Mouse (Mus musculus): ENCODE data around the gene Ppp1r16b. TPM values are rescaled to one million over a fixed set of nuclear protein-coding genes. Genes with fewer than 3 reads are reported as not detected.

Gene Ppp1r16b
- polyA plus RNA-seq, 1 experiment = 0.04 TPM

DNA sequence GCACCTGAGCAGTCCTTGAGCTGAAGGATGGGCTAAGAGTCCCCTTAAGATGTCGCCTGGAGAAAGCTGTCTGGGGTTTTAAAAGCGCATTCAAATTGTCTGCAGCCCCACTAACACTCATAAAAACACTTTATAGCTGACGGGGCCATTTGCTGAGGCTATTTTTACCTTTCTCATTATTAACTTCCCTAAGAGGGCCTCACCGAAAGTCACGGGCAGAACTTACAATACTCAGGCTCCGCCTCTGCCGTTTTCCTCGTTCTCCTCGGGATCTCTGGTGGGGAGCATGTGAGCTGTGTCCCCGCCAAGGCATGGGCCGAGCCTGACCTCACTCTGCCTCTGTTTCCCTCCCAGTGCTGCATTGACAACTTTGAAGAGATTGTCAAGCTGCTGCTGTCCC lies 81.0 kb downstream of the Ppp1r16b start:
- H3K79me2 ChIP-seq (ENCODE audit: control insufficient read depth, insufficient read depth) = no peaks in the 10 kb centered on the region
- no peak overlapping the region for H3K4me3 ChIP-seq (ENCODE audit: insufficient read depth, poor library complexity, severe bottlenecking)
- no peak overlapping the region for H3ac ChIP-seq (ENCODE audit: control insufficient read depth, insufficient read length, low read depth)
- no peaks in the 10 kb centered on the region for H3K36me3 ChIP-seq (ENCODE audit: control insufficient read depth, insufficient read depth)
- TF ChIP-seq CTCF (IDR thresholded peaks at IDR 0.05; ENCODE audit: control insufficient read depth, insufficient read depth, insufficient read length) = no peak
- TF ChIP-seq MYOD1 (IDR thresholded peaks at IDR 0.05; ENCODE audit: control insufficient read depth, insufficient read length, low read depth) = no peak
- no peak for TF ChIP-seq FOSL1 (IDR thresholded peaks at IDR 0.05; ENCODE audit: insufficient read depth, low read length, poor library complexity, severe bottlenecking)
- no peak for TF ChIP-seq CEBPB (IDR thresholded peaks at IDR 0.05; ENCODE audit: low read depth)
- no peak for TF ChIP-seq MYOG (IDR thresholded peaks at IDR 0.05; ENCODE audit: control insufficient read depth, extremely low read depth, insufficient read length)
- TF ChIP-seq MAX (IDR thresholded peaks at IDR 0.05) = no peak
- TF ChIP-seq USF1 (IDR thresholded peaks at IDR 0.05; ENCODE audit: low read depth) = no peak
- no peaks in the 10 kb centered on the region for H3K79me3 ChIP-seq (ENCODE audit: low read depth)
- H3K27me3 ChIP-seq (ENCODE audit: control insufficient read depth, insufficient read depth, insufficient read length) = peaks cover 5% of the 10 kb centered on the region

DNA sequence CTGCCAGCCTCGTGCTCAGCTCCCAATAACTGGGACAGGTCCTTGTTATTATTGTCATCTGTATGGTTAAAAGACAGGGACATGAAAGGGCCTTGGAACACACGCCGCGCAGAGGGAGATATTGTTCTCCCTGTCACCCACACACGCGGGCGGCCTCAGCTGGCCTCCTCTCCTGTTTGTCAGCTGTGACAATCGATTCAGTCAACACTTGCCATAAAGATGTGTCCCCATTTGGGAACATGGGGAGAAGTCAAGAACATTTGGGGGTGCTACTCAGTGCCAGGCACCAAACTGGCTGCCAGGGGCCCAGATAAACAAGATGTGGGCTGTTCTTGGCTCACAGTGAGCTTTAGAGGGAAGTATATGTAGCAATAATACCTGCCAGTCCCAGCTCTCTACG lies 84.2 kb downstream of the Ppp1r16b start:
- H3K79me2 ChIP-seq (ENCODE audit: control insufficient read depth, insufficient read depth) = no peaks in the 10 kb centered on the region
- H3ac ChIP-seq (ENCODE audit: control insufficient read depth, insufficient read length, low read depth) = no peak overlapping the region
- H3K27me3 ChIP-seq (ENCODE audit: control insufficient read depth, insufficient read depth, insufficient read length) = peaks cover 8% of the 10 kb centered on the region
- no peaks in the 10 kb centered on the region for H3K79me3 ChIP-seq (ENCODE audit: low read depth)
- H3K36me3 ChIP-seq (ENCODE audit: control insufficient read depth, insufficient read depth) = no peaks in the 10 kb centered on the region
- TF ChIP-seq MAX (IDR thresholded peaks at IDR 0.05) (no peak), MYOD1 (IDR thresholded peaks at IDR 0.05; ENCODE audit: control insufficient read depth, insufficient read length, low read depth) (no peak), FOSL1 (IDR thresholded peaks at IDR 0.05; ENCODE audit: insufficient read depth, low read length, poor library complexity, severe bottlenecking) (no peak), USF1 (IDR thresholded peaks at IDR 0.05; ENCODE audit: low read depth) (no peak), MYOG (IDR thresholded peaks at IDR 0.05; ENCODE audit: control insufficient read depth, extremely low read depth, insufficient read length) (no peak), CEBPB (IDR thresholded peaks at IDR 0.05; ENCODE audit: low read depth) (no peak), CTCF (IDR thresholded peaks at IDR 0.05; ENCODE audit: control insufficient read depth, insufficient read depth, insufficient read length) (no peak)
- no peak overlapping the region for H3K4me3 ChIP-seq (ENCODE audit: insufficient read depth, poor library complexity, severe bottlenecking)

DNA sequence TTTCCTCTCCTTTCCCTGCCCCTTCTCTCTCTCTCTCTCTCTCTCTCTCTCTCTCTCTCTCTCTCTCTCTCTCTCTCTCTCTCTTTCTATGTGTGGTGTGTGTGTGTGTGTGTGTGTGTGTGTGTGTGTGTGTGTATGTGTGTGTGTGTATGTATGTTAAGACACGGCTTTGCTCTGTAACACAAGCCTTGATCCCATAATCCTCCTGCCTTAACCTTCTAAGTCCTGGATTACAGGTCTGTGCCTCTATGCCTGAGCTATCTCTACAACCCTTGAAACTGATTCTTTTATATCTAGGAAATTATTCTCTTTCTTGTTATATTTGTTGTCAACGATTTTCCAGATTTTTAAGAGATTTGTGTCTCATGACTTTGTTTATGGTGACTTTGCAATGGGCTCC lies 95.0 kb downstream of the Ppp1r16b start:
- no peak overlapping the region for H3K4me3 ChIP-seq (ENCODE audit: insufficient read depth, poor library complexity, severe bottlenecking)
- no peaks in the 10 kb centered on the region for H3K79me3 ChIP-seq (ENCODE audit: low read depth)
- no peaks in the 10 kb centered on the region for H3K79me2 ChIP-seq (ENCODE audit: control insufficient read depth, insufficient read depth)
- no peak for TF ChIP-seq CTCF (IDR thresholded peaks at IDR 0.05; ENCODE audit: control insufficient read depth, insufficient read depth, insufficient read length)
- TF ChIP-seq MAX (IDR thresholded peaks at IDR 0.05) = no peak
- TF ChIP-seq CEBPB (IDR thresholded peaks at IDR 0.05; ENCODE audit: low read depth) = no peak
- TF ChIP-seq MYOG (IDR thresholded peaks at IDR 0.05; ENCODE audit: control insufficient read depth, extremely low read depth, insufficient read length) = no peak
- TF ChIP-seq FOSL1 (IDR thresholded peaks at IDR 0.05; ENCODE audit: insufficient read depth, low read length, poor library complexity, severe bottlenecking) = no peak
- H3K36me3 ChIP-seq (ENCODE audit: control insufficient read depth, insufficient read depth) = no peaks in the 10 kb centered on the region
- peaks cover 26% of the 10 kb centered on the region for H3K27me3 ChIP-seq (ENCODE audit: control insufficient read depth, insufficient read depth, insufficient read length)
- H3ac ChIP-seq (ENCODE audit: control insufficient read depth, insufficient read length, low read depth) = no peak overlapping the region

DNA sequence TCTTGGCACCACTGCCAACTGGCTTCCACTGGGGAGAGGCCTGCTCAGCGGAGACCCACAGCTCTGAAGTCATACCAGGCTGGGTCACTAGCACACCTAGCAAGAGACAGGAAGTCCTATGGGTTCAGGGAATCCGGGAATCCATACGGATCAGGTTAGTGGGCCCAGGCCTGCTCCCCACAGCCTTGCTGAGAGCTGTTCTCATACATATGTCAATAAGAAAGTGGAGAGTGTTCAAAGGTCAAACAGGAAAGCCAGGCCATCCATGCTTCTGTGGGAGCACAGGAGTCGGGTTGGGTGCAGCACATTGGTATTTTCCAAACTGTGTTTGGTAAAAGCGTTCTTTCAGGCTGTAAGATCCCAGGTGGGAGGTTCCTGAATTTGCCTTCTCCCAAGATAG lies 97.1 kb downstream of the Ppp1r16b start:
- Histone ChIP-seq H3ac (ENCODE audit: control insufficient read depth, insufficient read length, low read depth) (no peak overlapping the region), H3K4me3 (ENCODE audit: insufficient read depth, poor library complexity, severe bottlenecking) (no peak overlapping the region), H3K36me3 (ENCODE audit: control insufficient read depth, insufficient read depth) (no peaks in the 10 kb centered on the region), H3K27me3 (ENCODE audit: control insufficient read depth, insufficient read depth, insufficient read length) (peaks cover 21% of the 10 kb centered on the region), H3K79me2 (ENCODE audit: control insufficient read depth, insufficient read depth) (no peaks in the 10 kb centered on the region), H3K79me3 (ENCODE audit: low read depth) (no peaks in the 10 kb centered on the region)
- TF ChIP-seq MYOG (IDR thresholded peaks at IDR 0.05; ENCODE audit: control insufficient read depth, extremely low read depth, insufficient read length) (no peak), MYOD1 (IDR thresholded peaks at IDR 0.05; ENCODE audit: control insufficient read depth, insufficient read length, low read depth) (no peak), FOSL1 (IDR thresholded peaks at IDR 0.05; ENCODE audit: insufficient read depth, low read length, poor library complexity, severe bottlenecking) (no peak), MAX (IDR thresholded peaks at IDR 0.05) (no peak), CEBPB (IDR thresholded peaks at IDR 0.05; ENCODE audit: low read depth) (no peak), USF1 (IDR thresholded peaks at IDR 0.05; ENCODE audit: low read depth) (no peak), CTCF (IDR thresholded peaks at IDR 0.05; ENCODE audit: control insufficient read depth, insufficient read depth, insufficient read length) (no peak)

DNA sequence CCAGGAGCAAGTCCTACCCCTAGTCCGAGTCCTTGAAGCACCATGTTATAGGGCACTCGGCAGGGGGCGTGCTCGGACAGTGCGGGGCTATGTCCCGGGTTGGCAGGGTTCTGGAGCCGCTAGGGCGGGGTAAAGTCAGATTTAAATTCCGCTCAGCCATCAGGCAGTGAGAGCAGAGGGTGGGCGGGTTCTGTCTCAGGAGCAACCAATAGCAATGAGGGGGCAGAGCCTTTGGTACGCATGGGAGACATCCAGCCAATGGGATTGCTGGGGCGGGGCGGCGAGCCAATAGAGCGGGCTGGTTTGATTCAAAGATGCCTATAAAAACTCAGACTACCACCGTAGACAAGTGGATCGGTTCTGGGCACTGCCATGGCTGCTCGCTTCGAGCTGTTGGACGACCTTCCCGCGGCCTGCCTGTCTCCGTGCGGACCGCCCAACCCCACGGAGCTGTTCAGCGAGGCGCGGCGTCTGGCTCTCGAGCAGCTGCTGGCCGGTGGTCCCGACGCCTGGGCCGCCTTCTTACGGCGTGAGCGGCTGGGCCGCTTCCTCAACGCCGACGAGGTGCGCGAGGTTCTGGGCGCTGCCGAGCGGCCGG lies 102.6 kb downstream of the Ppp1r16b start, which contains the start of gene Fam83d:
Gene Fam83d, plus strand, starts transcription at position 352 of the 598 bp plus-strand sequence.
- Histone ChIP-seq H3ac (ENCODE audit: control insufficient read depth, insufficient read length, low read depth) (peak within 1 kb of the TSS; percentile 95), H3K4me3 (ENCODE audit: insufficient read depth, poor library complexity, severe bottlenecking) (peak within 1 kb of the TSS; percentile 86), H3K27me3 (ENCODE audit: control insufficient read depth, insufficient read depth, insufficient read length) (peaks cover 9% of the 10 kb centered on the region), H3K79me3 (ENCODE audit: low read depth) (peaks cover 46% of the 10 kb centered on the region), H3K36me3 (ENCODE audit: control insufficient read depth, insufficient read depth) (peaks cover 12% of the 10 kb centered on the region), H3K79me2 (ENCODE audit: control insufficient read depth, insufficient read depth) (peaks cover 49% of the 10 kb centered on the region)
- TF ChIP-seq MAX (IDR thresholded peaks at IDR 0.05) (peak; percentile 53), USF1 (IDR thresholded peaks at IDR 0.05; ENCODE audit: low read depth) (no peak), CTCF (IDR thresholded peaks at IDR 0.05; ENCODE audit: control insufficient read depth, insufficient read depth, insufficient read length) (peak; percentile 87), MYOD1 (IDR thresholded peaks at IDR 0.05; ENCODE audit: control insufficient read depth, insufficient read length, low read depth) (no peak)

DNA sequence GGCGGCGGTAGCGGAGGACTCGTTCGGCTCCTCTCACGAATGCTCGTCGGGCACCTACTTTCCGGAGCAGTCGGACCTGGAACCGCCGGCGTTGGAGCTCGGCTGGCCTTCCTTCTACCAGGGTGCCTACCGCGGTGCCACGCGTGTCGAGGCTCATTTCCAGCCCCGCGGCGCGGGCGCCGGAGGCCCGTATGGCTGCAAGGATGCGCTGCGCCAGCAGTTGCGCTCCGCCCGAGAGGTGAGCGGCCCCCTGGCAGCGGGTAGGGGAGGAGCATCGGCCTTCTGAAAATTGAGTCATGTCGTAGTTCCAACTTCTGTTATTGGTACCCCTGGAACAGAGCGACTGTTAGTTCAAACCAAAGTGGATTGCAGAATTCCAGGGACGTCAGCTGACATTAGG lies 103.2 kb downstream of the Ppp1r16b start:
- Histone ChIP-seq H3ac (ENCODE audit: control insufficient read depth, insufficient read length, low read depth) (peak overlapping the region; percentile 95), H3K27me3 (ENCODE audit: control insufficient read depth, insufficient read depth, insufficient read length) (peaks cover 5% of the 10 kb centered on the region), H3K36me3 (ENCODE audit: control insufficient read depth, insufficient read depth) (peaks cover 17% of the 10 kb centered on the region), H3K79me3 (ENCODE audit: low read depth) (peaks cover 51% of the 10 kb centered on the region), H3K4me3 (ENCODE audit: insufficient read depth, poor library complexity, severe bottlenecking) (peak overlapping the region; percentile 86), H3K79me2 (ENCODE audit: control insufficient read depth, insufficient read depth) (peaks cover 54% of the 10 kb centered on the region)
- TF ChIP-seq MAX (IDR thresholded peaks at IDR 0.05) (no peak), MYOD1 (IDR thresholded peaks at IDR 0.05; ENCODE audit: control insufficient read depth, insufficient read length, low read depth) (no peak), USF1 (IDR thresholded peaks at IDR 0.05; ENCODE audit: low read depth) (no peak), CTCF (IDR thresholded peaks at IDR 0.05; ENCODE audit: control insufficient read depth, insufficient read depth, insufficient read length) (no peak), CEBPB (IDR thresholded peaks at IDR 0.05; ENCODE audit: low read depth) (no peak)

Data from C2C12 (cell line).